Mouse (Mus musculus) cerebellum, adult 11 months (tissue): ENCODE results near the gene Psen2.

Experiments used
- DNase-seq: peaks from one replicate; pipeline ENCODE4 v3.0.0; 2022

Gene Psen2

DNA sequence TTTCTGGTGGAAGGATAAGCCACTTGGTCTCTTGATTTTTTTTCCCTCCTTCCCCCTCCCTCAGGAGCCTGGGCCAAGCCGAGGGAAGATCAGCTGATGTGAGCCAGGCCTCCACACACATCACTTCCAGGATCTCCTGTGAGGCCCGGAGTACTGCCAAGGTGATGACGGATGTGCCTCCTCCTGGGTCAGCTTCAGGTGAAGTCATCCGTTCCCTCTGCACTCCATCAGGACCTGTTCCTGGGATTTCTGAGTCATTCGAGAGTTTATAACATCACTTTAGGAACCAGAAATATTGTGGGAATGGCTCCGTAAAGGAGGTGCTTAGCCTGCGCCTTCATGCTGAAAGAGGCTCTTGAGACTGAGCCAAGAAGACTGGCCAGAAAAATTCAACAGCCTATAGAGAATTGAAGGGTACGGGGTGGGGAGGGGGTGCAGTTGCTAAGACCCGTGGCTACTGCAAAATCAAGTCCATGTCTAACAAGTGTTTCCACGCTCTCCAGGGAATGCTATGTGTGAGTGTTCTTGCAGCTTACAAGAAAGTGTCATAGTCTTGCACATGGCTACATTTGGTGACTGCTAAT is 11.6 kb upstream of the Psen2 start:
- peak; percentile 61 for DNase-seq

DNA sequence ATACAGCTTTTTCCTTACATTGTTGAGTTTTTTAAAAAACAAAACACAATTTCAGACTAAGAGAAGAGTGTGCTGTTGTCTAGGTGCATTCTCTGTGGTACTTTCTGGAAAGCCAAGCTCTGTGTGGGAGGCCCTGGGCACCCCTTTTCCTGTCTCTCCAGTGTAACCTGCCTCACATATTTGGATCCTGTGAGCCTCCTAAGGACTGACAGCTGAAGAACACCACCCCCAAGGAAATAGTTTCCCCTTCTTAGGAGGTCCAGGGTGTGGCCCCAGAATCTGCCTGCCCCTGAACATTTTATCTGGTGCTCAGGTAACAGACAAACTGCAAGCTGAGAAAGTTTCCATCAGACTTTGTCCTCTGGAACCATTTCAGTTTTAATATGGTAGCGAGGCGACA is 5.8 kb upstream of the Psen2 start:
- DNase-seq: no peak

DNA sequence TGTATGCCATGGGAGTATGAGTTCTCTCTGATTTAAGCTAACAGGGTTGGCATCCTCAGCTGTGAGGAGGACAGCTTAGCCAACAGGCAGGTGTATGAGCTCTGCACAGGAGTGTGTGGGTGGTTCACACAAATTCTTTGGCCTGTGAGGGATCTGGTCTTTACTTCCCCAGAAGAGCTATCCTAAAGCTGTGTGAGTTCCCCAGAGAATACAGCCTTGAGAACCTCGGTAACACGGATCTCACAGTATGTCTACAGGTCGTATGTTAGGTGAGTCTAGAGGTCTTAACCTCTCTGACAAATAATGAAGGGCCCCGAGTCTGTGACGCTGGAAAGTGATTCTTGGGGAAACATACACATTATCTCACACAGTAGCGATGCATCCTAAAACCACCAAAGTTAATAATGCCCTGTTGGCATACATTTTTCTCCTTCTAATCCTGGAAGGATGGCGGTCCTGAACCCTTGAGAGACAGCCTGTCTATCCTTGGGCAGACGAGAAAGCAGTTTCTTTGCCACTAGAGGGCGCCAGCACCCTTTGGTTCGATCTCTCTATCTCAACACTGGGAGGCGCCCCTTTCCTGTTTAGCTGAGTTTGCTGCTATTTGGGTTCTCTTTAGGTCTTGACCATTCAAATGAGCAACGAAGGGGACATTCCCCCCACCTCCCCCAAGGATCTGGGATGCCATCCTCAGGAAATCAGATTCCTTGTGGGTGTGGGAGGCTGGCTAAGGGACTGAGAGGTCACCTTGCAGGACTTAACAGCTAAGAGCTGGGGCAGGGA is 5.2 kb upstream of the Psen2 start:
- DNase-seq: peak; percentile 88

DNA sequence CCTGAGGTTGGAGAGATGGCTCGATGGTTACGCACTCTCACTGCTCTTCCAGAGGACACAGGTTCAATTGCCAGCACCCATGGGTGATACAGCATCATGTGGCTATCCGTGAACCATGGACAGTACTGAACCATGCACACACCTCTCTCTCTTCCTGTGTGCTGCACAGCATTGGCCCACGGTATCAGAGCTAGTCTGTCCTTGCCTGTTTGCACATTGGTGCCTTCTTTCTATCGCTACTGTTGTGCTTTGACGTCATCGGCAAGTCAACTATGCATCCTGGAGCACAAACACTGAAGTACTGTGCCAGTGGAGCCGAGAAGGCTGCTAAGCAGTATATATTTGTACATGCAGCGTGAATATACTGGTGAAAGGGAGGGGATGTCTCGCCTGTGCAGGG is 3.9 kb upstream of the Psen2 start:
- no peak for DNase-seq

DNA sequence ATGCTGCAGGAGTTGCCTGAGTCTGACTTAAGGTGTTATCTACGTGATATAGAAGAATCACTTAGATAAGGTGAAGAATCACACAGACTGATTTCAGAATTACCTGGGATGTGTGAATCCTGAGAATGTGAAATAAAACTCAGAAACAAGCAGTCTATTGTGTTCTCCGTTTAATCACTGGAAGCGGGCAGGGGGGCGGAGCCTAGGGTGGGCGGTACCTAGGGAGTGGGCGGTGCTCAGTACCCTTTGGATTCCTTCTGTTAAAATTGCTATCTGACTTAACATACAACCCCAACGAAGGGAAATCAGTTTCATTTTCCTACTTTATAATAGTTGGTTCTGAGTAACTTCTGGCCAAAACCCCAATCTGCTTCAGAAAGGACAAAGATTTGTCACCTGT is 2.2 kb upstream of the Psen2 start:
- DNase-seq: no peak

DNA sequence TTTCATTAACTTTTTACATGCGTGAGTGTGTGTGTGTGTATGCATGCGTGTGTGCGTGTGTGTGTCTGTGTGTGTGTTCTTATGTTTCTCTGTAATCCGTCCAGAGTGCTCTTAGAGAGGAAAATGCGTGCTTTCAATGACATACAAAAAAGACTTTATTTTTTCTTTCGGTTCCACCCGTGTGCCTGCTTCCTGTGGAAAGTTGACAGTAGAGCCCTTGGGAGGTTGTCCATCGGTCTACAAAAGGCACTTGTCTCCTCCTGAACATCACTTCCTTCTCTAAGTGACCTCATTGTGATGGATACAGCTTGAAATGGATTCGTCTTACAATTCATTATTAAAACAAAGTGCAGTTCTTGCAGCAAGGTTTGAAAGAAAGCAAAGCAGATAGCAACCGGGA is 1.6 kb upstream of the Psen2 start:
- DNase-seq: no peak

DNA sequence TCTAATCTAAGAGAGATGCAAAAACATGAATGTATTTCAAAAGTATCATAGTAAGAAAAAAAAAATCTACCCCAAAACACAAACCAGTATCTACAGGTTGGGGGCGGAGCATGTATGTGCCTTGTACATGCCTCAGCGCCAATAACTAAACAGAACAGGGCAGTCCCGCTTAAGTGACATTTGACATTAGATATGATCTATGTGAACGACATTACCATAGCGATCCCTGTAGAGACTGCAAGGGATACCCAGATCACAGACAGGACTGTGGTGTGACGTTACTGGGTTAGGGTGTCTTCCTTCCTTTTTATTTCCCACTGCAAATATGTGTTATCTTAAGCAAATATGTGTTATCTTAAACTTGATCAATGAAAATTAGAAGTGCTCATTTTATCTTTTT is 1.2 kb upstream of the Psen2 start:
- DNase-seq: no peak

DNA sequence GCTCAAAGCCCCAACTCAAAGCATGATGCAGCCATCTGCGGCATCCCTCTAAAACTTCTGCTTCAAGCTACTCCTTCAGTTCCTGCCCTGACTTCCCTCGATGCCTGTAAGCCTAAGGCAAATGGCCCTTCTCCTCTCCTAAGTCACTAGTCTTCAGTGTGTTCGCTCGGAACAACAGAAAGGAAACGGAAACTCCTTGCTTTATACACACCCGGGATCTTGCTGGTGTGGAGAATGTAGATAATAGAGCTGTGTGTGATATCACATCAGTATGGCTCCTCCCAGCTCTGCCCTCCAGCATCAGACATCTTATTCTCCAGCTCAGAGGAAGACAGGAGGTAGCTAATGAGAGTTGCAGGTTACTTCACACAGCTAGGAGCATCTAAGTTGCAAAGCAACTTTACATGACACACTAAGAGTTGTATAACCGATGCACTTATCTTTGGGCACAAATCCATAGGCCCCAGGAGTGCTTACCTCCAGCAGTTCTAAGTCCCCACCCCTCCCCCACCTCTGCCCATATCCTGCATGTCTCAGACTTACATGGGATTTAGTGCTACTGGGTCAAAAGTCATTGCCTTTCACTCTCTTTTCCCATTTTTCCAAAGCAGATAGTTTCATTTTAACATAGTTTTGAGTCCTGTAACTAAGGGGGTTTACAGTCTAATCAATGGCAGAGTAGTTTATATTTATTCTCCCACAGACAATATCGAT is 1.2 kb downstream of the Psen2 start:
- DNase-seq: no peak

DNA sequence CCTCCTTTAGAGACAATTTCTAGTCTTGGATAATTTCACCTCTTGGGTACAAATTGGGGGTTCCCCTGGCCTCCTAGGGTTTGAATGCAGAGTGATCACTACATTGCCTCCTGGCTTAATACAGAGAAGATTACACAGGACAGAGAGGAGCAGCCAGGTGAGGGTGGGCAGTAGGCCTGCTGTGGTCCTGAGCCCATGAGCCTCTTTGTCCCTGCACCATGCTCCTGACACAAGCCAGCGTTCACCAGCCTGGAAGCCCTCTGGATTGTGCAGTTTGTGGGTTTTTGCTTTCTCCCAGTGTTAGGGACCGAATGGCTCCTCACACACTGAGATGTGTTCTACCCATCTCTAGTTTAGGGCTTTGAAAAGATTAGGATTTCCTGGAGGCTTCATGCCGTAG is 1.8 kb downstream of the Psen2 start:
- DNase-seq: no peak

DNA sequence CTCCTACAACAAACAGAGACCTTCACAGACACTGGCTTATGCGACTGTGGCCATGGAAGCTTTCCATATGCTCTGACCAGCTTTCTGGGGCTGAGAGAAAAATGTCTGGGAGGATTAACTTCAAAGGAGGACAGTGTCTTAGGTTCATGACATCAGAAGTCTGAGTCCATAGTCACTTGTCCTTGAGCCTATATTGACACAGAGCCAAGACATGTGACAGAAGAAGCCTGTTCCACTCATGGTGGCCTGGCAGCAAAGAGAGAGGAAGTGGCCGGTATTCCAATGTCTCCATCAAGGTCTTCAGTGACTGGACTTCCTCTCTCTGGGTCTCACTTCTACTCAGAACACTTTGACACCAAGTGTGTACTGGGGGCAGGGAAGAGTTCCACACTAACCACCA is 2.4 kb downstream of the Psen2 start:
- no peak for DNase-seq

DNA sequence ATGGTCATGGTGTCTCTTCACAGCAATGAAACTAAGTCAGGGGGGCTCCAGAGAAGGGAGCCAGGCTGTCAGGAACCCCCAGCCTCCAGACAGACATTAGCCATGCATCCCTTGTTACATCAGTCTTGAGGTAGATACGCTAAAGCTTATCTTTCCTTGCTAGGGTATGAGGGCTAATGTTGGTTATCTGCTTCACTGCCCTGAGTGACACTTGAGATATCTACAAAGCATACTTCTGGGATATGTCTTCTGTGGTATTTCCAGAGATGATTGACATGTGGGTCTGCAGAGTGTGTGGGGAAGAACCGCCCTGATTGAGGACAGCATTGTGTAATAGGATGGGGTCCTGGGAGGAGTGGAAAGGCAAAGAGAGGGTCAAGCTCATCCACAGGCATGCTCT is 3.5 kb downstream of the Psen2 start:
- DNase-seq: no peak

DNA sequence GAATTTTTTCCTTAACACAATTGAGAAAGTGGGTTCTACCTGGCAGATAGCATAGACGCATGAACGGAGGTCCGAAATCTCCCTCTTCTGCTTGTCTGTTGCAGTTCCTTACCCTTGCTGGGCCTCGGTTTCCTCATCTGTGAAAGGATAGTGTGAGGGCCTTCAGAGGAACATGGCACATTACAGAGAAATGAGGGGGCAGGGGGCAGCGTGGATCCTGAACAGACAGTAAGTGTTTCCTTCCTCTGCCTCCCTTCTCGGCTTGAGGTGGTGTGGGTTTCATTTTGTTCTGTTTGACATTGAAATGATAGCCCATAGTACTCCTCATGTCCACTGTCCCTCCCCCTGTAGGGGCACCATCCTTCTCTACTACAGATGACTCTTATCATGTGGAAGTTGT is 5.8 kb downstream of the Psen2 start:
- no peak for DNase-seq

DNA sequence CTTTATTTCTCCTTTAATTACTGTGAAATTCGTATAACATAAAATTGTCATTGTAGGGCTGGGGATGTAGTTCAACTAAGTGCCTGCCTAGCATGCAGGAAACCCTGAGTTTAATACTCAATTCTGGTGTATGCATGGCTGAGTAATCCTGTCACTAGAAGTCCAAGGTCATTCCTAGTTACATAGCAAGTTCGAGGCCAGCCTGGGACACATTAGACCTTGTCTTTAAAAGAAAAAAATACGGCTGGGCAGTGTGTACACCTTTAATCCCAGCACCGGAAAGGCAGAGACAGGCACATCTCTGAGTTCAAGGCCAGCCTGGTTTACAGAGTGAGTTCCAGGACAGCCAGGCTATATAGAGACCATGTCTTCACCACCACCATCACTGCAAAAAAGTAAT is 6.4 kb downstream of the Psen2 start:
- DNase-seq: no peak

DNA sequence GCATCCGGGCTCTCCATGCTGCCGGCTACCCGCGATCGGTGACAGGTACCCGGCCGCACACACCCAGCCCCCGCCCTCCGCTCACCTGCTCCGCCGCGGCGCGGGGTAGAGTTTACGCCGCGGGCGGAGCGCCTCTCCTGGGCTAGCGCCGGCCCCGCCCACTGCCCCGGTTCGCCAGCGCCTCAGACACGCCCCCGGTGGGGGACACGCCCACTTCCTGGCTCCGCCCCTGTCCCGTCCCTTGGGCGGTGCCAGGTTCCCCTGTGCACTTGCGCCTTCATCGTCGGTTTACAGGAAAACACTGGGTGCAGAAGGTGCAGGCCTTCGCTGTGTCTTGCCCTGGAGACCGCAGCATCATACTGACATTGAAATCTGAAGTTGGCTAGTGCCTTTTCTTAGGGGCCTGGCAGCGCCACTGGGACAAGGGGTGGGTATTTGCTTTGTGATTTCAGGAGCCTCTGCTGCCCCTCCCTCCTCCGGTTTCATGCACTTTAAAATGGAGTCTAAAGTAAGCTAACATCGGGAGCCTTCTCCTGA is 7.0 kb downstream of the Psen2 start:
- peak; percentile 98 for DNase-seq

DNA sequence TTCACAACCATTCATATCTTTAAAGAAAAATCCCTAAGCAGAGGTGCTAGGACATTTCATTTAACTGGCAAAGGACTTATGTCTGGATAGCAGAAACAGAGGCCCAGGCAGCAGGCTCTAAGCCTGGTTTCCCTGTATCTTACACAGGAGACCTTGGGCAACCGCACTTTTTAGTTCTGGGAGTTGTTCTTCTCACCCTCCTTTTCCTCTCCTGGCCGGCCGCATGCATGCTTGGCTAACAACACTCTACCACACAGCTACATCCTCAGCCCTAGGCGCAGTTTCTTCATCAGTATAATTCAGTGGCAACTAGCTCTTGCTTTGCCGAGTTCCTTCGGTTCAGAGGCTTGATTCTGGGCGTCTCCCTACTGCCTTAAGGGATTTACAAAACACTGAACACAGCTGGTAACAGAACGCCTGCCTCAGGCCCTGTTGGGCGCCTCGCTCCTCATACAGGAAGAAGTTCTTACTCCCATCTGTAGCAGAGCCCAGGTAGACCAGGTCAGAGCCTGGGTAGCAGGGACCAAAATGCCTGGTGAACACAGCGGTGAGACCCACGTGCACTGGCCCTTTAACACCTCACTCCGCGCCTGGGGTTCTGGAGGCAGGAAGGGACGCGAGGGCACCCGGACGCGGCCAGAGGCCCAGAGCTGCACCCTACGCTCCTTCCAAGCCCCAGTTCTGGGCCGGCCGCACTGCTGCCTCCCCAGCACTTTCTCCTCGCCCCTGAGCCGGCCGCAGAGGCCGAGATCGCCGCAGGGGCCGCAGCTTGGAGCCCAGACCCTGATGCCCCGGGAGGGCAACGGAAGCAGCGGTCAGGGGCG is 7.7 kb downstream of the Psen2 start:
- DNase-seq: no peak

DNA sequence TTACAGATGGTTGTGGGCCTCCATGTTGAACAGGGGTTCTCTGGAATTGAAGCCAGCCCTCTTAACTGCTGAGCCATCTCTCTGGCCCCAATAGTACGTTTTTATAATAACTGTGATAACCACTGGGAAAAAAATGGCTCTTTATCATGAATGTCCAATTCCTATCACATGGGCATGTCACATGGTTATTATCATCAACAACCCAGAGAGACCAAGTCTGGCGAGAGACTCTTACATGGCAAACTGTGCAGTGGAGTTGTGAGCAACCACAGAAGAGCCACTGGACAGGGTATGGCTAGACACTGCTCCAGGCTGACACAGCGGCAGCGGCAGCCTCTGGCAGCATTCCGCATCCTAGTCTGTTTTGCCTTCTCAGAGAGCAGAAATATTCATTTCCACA is 8.9 kb downstream of the Psen2 start:
- DNase-seq: no peak

DNA sequence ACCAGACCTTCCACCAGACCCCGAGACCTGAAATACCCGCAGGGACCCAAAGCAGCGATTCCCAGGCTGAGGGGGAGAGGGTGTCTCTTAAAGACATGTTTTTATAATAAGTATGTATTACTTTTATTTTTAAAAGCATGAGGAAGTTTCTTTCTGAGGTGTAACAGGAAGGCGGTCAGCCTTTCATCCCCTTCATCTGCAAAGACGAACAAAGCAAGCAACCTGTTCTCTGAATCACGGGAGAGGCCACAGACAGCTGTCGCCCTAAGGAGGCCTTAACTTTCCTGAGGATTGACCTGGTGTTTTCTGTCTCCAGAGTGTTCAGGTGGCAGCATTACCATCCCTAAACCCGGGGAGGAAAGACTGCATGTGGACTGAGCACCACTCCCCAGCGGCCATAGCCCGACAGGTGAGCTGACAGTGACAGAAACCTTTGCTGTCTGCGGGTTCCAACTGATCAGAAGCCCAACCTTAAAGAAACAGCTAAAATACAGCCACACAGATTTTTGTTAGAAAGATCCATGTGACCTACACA is 10.5 kb downstream of the Psen2 start:
- no peak for DNase-seq

DNA sequence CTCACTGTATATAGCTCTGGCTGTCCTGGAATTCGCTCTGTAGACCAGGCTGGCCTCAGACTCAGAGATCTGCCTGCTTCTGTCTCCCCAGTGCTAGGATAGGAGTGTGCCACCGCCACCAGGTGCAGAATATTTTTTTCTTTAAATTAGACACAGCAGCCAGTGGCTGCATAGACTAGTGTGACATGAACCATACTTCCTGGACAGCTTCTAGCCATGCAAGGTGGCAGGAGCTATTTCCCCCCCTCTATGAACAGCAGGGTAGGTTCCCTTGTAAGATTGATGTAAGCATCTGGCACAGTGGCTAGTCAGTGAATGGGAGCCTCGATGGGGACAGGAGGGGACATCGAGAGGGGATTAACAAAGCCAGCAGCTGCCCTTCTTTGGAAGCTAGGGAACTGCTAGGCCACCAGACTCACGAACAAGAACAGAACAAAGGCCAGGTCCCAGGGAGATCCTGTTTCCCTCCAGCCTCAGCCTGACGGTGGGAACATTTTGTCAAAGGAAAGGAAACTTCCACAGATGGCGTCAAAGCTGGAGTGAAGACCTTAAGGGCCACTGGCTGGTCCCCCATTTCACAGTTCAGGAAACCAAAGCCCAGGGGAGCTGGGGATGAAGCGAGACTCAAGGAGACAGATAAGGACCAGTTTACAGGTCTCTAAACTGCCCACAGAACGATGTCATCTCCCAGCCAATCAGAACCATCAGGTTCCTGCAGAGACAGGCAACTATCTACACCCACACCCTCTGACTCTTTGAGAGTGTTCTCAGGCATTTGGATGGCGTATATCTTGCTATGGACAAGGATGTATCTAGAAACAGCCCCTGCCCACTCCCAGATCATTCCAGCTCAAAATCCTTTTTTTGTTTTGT is 11.8 kb downstream of the Psen2 start:
- DNase-seq: no peak

DNA sequence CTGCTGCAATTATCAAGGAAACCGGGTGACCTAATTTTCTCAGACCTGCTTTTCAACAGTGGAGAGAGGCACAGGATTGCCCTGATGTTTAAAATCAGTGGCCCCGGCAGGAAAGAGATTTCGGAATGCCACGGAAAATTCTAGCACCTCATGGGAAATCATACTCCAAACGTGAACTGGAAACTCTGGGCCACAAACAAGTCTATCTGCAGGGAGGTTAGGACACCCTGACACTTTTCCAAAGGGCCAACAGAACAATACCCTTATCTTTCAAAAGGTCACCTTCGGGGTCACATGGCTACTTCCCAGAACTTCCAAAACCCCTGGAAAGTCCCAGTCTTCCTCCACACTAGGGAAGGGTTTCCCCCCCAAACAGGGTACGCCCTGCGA is 12.8 kb downstream of the Psen2 start:
- DNase-seq: no peak

DNA sequence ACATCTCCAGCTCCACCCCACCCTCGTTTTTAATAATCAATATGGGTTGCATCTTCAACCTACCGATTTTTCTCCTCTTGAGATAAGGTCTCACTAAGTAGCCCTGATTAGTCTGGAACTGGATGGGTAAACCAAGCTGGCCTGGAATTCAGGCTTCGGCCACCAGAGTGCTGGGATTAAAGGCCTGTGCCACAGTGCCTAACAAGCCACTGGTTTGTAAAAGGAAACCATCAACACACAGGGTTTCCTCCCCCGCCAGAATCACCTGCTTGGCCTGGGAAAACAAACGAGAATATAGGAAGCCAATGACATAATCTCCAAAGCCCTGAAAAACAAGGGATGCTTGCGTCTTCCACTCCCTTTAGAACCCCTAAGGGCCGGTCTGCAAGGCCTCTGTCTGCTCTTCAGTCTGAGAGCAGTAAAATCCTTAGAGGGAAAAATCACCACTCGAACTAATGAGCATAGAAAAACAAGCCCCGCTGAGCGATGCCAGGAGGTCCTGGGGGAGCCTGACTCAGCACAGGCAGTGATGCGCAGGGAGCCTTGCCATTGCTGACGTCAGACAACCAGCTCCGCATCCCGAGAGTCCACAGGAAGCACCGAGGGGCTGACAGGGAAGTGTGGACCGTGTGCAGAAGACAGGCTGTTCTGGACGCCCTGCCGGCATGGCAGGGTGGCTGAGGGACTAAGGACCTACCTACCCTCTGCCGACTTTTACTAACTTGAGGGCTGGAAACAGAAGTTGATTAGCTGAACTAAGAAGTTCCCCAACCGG is 13.4 kb downstream of the Psen2 start:
- peak; percentile 74 for DNase-seq

DNA sequence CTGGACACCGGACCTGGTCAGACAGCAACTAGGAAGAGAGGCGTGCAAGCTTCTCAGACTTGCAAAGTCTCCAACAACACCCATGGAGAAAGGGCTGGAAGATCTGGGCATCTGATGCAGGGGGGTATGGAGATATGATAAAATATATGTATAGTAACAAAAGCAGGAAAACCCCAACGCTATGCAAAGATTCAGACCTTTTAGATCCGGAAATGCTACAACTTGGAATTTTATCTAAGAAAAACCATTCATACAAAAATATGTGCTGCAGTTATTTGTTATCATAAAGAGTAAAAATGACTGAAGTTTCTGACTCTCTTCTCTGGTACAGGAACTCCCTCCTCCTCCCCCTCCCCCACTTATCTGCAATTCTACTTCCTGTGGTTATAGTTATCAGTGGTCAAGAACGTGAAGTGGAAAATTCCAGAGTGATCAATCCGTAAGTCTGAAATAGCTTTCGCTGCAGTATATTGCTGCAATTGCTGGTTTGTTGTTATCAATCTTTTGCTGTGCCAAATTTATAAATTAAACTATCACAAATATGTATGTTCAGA is 14.6 kb downstream of the Psen2 start:
- no peak for DNase-seq
